Mouse (Mus musculus) spleen, postnatal 14 days (tissue): Measurements from ENCODE around the gene Lypla2.

Experiments
- DNase-seq, 2 experiments: peaks; one replicate each; pipeline ENCODE4 v3.0.0; 2021 to 2022; ENCODE audit warnings: low spot score in 2 of 2

Lypla2 gene

GRCm38 (mm10) chr4:135972911-135973811 lies 735 bp upstream of the Lypla2 start:
- no peak for DNase-seq

- no peak for DNase-seq
Observed at GRCm38 (mm10) chr4:135971805-135972555, 446 bp downstream of the Lypla2 start.

- no peak for DNase-seq
Observed at GRCm38 (mm10) chr4:135970585-135970984, 1.8 kb downstream of the Lypla2 start.

GRCm38 (mm10) chr4:135969070-135969750 lies 3.2 kb downstream of the Lypla2 start:
- no peak for DNase-seq

GRCm38 (mm10) chr4:135968271-135968869 lies 4.1 kb downstream of the Lypla2 start:
- DNase-seq: no peak

- no peak for DNase-seq
Observed at GRCm38 (mm10) chr4:135967086-135967760, 5.2 kb downstream of the Lypla2 start.

- no peak for DNase-seq
Observed at GRCm38 (mm10) chr4:135966283-135966682, 6.1 kb downstream of the Lypla2 start.

GRCm38 (mm10) chr4:135965113-135965512 lies 7.3 kb downstream of the Lypla2 start:
- DNase-seq: no peak

- DNase-seq: peak in 1 of 2 experiments; percentile 41
Observed at GRCm38 (mm10) chr4:135964426-135964825, 8.0 kb downstream of the Lypla2 start.

GRCm38 (mm10) chr4:135963457-135964193 lies 8.8 kb downstream of the Lypla2 start, which contains the start of gene Gale:
Gene Gale (plus strand): TSS chr4:135963727.
- peak; percentile 86 to 88 for DNase-seq

- DNase-seq: no peak
Observed at GRCm38 (mm10) chr4:135962946-135963345, 9.5 kb downstream of the Lypla2 start.

- no peak for DNase-seq
Observed at GRCm38 (mm10) chr4:135962198-135962597, 10.2 kb downstream of the Lypla2 start.

- DNase-seq: no peak
Observed at GRCm38 (mm10) chr4:135961709-135962108, 10.7 kb downstream of the Lypla2 start.

- DNase-seq: peak; percentile 65 to 85
Observed at GRCm38 (mm10) chr4:135960717-135961116, 11.7 kb downstream of the Lypla2 start.

GRCm38 (mm10) chr4:135958354-135958753 lies 14.1 kb downstream of the Lypla2 start:
- no peak for DNase-seq

- DNase-seq: no peak
Observed at GRCm38 (mm10) chr4:135955886-135956285, 16.5 kb downstream of the Lypla2 start.

- DNase-seq: peak; percentile 61 to 83
Observed at GRCm38 (mm10) chr4:135954241-135954640, 18.2 kb downstream of the Lypla2 start.

GRCm38 (mm10) chr4:135953179-135953578 lies 19.2 kb downstream of the Lypla2 start:
- DNase-seq: no peak

- DNase-seq: no peak
Observed at GRCm38 (mm10) chr4:135951505-135951904, 20.9 kb downstream of the Lypla2 start.

GRCm38 (mm10) chr4:135950365-135950764 lies 22.1 kb downstream of the Lypla2 start:
- DNase-seq: no peak
